Mouse (Mus musculus) adrenal gland, postnatal 14 days (tissue): ENCODE data around the gene Phf2. TPM values are rescaled to one million over a fixed set of nuclear protein-coding genes. Genes with fewer than 3 reads are reported as not detected.
A peak's percentile ranks its signal among the peaks of the same experiment; 100 is the strongest.

Source experiments
- DNase-seq: peaks from one replicate; pipeline ENCODE4 v3.0.0; 2021; ENCODE audit warnings: mixed read lengths
- total RNA-seq: library from RNA; stranded (reverse); gene quantifications from 2 replicates; pipeline ENCODE4 v1.2.3, GENCODE M21; 2021

Gene Phf2
- total RNA-seq, 1 experiment from 2014 or later, result 39.4 TPM

GRCm38 (mm10) chr13:48807481-48808031 lies 63.4 kb downstream of the Phf2 start:
- DNase-seq, result peak; percentile 71

GRCm38 (mm10) chr13:48802181-48802580 lies 68.7 kb downstream of the Phf2 start:
- DNase-seq, result no peak

- peak; percentile 85 for DNase-seq
These were observed 69.9 kb downstream of the Phf2 start for GRCm38 (mm10) chr13:48800850-48801546.

- no peak for DNase-seq
These were observed 72.6 kb downstream of the Phf2 start for GRCm38 (mm10) chr13:48798256-48798771.

GRCm38 (mm10) chr13:48796906-48797305 lies 74.0 kb downstream of the Phf2 start:
- no peak for DNase-seq

GRCm38 (mm10) chr13:48795711-48796110 lies 75.2 kb downstream of the Phf2 start:
- no peak for DNase-seq

GRCm38 (mm10) chr13:48784594-48785298 lies 86.2 kb downstream of the Phf2 start:
- no peak for DNase-seq

GRCm38 (mm10) chr13:48784151-48784550 lies 86.8 kb downstream of the Phf2 start:
- DNase-seq, result no peak

- DNase-seq, result peak; percentile 93
These were observed 87.9 kb downstream of the Phf2 start for GRCm38 (mm10) chr13:48782727-48783725.

- DNase-seq, result peak; percentile 48
These were observed 90.4 kb downstream of the Phf2 start for GRCm38 (mm10) chr13:48780345-48781010.

- DNase-seq, result no peak
These were observed 91.2 kb downstream of the Phf2 start for GRCm38 (mm10) chr13:48779592-48780344.

- DNase-seq, result no peak
These were observed 92.8 kb downstream of the Phf2 start for GRCm38 (mm10) chr13:48778138-48778537.

GRCm38 (mm10) chr13:48774506-48774905 lies 96.4 kb downstream of the Phf2 start:
- no peak for DNase-seq

- DNase-seq, result no peak
These were observed 102.8 kb downstream of the Phf2 start for GRCm38 (mm10) chr13:48768109-48768508.

GRCm38 (mm10) chr13:48763701-48764245 lies 107.1 kb downstream of the Phf2 start:
- DNase-seq, result no peak

- no peak for DNase-seq
These were observed 110.0 kb downstream of the Phf2 start for GRCm38 (mm10) chr13:48760855-48761436.

GRCm38 (mm10) chr13:48756769-48757168 lies 114.2 kb downstream of the Phf2 start:
- no peak for DNase-seq
